Mouse (Mus musculus) heart, postnatal 0 days (tissue): ENCODE measurements around the gene Drap1.

ENCODE experiments used
- CTCF ChIP-seq: IDR thresholded peaks from 2 replicates; pipeline ENCODE4 v1.5.1; 2016; ENCODE audit warnings: antibody characterized with exemption, control low read depth, low read depth
- EP300 ChIP-seq: IDR thresholded peaks from 2 replicates; pipeline ENCODE4 v1.6.1; 2016; ENCODE audit warnings: antibody characterized with exemption, low read depth

- TF ChIP-seq CTCF (no peak), EP300 (no peak)
These were observed 43.6 kb upstream of the Drap1 start, which contains the start of gene Ctsw for GRCm38 (mm10) chr19:5468374-5468773.
